Mouse (Mus musculus) heart, postnatal 0 days (tissue): ENCODE results near the gene Rfx4.

Experiments
- CTCF ChIP-seq: IDR thresholded peaks from 2 replicates; pipeline ENCODE4 v1.5.1; 2016; ENCODE audit warnings: antibody characterized with exemption, control low read depth, low read depth
- EP300 ChIP-seq: IDR thresholded peaks from 2 replicates; pipeline ENCODE4 v1.6.1; 2016; ENCODE audit warnings: antibody characterized with exemption, low read depth

DNA sequence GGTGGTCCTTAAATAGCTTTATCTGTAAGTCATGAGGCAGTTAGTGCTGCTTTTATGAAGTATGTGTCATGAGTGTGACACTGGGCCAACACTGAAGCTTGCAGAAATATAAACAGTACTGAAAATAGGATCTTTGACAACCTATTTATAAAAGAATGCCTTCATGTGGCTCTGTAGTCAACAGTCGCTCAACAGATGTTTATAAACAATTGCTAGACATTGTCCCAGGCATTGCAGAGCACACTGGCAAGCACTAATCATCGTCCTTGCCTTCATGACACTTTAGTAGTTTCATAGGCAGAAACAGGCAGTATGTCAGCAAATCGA, 193.8 kb downstream of the Rfx4 start:
- TF ChIP-seq EP300 (no peak), CTCF (no peak)
